Mouse (Mus musculus) Muller cell, postnatal 12 days (primary cell): Measurements from ENCODE around the gene Tusc1.

Source experiments
- DNase-seq: peaks from one replicate; pipeline ENCODE4 v3.0.0-alpha.2; 2015; ENCODE audit errors: inconsistent ontology term

Tusc1 gene

DNA sequence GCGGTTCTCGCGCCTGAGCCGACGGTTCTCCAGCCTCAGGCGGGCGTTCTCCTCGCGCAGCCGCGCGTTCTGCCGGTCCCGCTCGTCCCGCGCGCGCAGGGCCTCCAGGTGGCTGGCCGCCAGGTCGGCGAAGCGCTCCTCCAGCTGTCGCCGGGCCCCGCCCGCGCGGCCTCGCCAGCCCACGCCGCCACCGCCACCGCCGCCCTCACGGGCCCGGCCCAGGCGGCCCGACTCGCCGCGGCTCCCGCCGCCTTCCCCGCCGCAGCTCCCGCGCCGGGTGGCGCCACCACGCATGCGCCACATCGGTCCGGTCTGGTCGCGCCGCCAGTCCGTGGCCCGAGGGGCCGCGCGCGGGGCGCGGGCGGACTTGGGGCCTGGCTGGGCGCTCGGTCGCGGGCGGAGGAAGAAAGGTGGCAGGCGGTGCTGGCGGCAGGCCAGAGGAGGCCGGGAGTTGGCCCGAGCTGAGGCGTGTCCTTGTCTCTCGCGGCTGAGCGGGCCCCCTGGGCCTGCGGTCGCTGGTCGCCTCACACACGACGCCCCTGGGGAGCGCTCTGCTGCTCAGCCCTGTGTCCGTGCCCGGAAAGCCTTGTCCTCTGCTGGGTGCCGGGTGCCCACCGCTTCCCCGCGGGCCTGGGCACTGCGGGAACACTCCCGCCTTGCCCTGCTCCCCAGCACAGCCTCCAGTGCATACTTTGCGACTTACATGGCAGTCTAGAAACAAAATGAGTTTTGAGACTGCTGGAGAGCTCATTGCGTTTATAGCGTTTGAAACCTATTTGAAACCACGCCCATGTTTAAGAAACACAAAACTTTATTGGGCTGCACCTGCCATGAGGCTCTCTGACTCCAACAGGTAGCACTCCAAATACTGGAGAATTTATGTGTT lies at the start of gene Tusc1:
Gene Tusc1, minus strand, starts transcription at position 394 of the 886 bp plus-strand sequence.
- DNase-seq: peak; percentile 90

DNA sequence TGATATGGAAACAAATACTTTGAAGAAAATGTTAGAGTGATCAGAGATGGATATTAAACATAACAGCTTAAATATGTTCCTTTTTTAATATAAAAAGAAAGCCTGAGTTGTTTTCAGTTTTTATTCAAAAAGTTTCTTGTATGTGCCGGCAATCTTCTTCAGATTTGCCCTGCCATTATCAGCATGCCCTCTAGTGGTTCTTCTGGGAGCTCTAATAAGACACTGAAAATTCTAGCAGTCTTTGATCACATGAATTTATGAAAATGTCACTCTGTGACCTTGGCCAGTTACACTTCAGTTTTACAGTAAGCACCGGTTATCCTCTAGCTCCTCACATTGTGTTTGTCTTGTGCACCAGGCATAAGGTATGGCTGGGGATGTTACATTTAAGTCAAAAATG lies 17.6 kb upstream of the Tusc1 start:
- DNase-seq: peak; percentile 13

DNA sequence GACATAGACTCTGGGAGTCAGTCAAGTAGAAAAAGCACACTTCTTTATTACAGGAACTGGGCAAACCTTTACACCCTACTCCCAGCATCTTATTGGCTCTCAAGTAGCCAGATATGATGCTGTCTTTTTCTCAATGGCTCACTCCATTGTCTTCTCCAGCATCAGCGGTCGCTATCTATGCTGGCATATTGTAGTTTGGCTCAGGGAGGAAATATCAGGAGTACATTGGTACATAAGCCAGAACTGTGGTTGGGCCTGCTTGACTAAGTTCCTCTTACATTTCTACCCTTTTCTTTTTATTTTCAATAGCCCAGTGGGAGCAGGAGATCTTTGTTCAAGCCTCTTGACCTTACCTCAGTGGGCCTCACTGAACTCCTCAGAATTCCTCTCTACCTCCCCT lies 9.0 kb upstream of the Tusc1 start:
- no peak for DNase-seq

DNA sequence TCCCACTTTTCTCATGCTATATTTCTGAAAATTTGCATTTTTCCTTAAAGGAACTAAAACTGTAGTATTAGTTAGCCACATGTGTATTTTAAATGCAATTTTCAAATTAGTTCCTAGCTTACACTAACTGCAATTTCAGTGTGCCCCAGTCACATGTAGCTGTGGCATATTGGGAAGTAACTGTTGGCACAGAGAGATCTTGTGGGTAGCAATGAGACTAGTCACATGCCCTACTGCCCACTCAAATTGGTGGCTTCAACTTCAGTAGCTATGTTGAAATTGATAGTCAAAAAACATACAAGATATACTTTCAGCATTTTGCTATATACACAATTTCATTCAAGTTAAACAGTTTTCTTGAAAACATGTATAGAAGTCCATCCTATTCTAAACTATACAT lies 6.3 kb upstream of the Tusc1 start:
- DNase-seq: no peak

DNA sequence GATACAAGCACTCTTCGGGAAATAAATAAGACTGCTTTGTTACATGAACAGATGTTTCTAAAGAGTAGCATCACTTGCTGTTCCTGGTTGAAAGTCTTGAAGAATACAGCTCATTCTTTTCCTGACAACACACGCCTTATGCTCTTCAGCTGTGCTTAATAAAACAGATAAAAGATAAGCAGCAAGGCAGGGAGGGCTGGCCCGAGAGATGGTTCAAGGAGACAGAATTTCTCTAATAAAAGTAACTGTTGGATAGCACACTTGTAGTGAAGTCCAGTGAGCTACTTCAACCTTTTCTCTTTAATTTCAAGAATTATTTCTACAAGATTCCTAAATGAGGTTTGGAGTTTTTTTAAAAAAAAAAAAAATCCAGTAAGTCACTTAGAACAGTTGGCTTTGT lies 2.7 kb upstream of the Tusc1 start:
- DNase-seq: no peak

DNA sequence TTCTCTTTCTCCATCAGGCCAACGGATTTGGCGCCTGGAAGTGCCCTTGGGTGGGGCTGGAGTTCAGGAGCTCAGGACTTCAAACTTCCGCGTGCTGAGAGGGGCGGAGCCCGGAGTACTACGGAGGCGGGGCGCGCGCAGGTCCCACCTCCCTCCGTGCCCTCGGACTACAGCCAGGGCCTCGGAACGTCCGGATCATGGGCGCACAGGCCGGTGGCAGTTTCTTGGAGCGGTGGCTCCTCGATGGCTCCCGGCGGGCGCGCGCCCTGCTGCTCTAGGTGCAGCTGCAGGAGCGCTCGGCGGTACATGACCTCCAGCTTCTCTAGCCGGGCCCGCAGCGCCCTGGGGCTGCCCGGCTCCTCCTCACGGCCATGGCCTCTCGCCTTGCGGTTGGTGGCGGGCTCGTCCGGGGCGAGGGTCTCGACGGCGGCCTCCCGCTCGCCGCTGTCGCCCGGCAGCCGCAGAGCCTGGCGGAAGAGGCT lies 634 bp downstream of the Tusc1 start:
- peak; percentile 85 for DNase-seq

DNA sequence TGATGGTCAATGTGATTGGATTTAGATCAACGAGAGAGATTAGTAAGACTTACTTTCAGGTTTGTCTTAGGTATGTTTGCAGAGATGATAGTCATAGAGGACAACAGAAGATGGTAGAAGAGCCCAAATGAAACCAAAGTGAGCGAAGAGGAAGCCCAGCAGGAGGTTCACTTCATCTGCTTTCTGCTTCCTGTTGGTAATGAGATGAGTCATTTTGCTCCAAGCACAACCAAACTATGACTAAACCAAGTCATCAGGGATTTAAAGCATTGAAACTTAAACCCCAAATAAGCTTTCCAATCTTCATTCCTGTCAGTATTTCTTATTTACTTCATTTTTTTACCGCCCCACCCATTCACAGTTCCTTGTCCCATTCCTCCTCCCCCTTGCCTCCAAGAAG lies 27.8 kb downstream of the Tusc1 start:
- no peak for DNase-seq

DNA sequence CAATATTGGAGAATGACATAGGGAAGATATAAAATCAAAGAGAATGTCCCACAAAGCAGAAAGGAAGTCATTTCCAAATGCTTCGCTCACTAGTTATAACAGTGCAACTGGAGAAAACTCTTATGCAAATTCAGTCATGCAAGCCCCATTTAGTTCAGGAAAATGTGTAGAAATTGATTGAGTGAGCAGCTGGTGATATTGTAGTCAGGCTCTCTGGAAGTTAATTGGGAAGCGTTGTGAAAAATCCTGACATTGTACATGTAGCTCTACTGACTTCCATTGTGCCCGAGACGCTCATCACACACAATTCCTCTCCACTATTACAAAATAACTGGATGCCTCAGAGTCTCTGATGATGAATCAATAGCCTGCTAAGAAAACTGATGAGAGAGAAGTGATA lies 49.2 kb downstream of the Tusc1 start:
- DNase-seq: no peak
